Mouse (Mus musculus) heart, postnatal 10 days (tissue): ENCODE measurements at regions not wholly inside any gene's neighbourhood (a gene's known extent, or its start where the extent isn't known, plus 50 kb on each side); places are given as distances from the start of the nearest gene placed in this dataset.

Experiments used
- DNase-seq, 2 experiments: peaks; one replicate each; pipeline ENCODE4 v3.0.0; 2021
- intact Hi-C: fragments of 180-260 bp; cut with DNase I; formaldehyde crosslinking; loops from one replicate; pipeline ENCODE4 v1.15.1; 2025

GRCm38 (mm10) chr6:25471721-25472120 is 218.8 kb downstream of the Gpr37 start:
- intact Hi-C loops: no loop called here
- DNase-seq: no peak

- intact Hi-C loops: no loop called here
- DNase-seq: no peak
Observed at GRCm38 (mm10) chr6:25463011-25463410, 227.5 kb downstream of the Gpr37 start.

GRCm38 (mm10) chr6:25450451-25450850 is 240.1 kb downstream of the Gpr37 start:
- intact Hi-C loops: no loop called here
- no peak for DNase-seq

GRCm38 (mm10) chr6:25449968-25450367 is 240.6 kb downstream of the Gpr37 start:
- peak; percentile 5 to 6 for DNase-seq

GRCm38 (mm10) chr6:25445351-25445940 is 245.1 kb downstream of the Gpr37 start:
- no peak for DNase-seq
- intact Hi-C loops: no loop called here

More at GRCm38 (mm10) chr6:25449968-25450367, 240.6 kb downstream of the Gpr37 start:
- intact Hi-C loops: no loop called here

- DNase-seq: no peak
- intact Hi-C loops: no loop called here
Observed at GRCm38 (mm10) chr6:25444092-25444491, 246.4 kb downstream of the Gpr37 start.

GRCm38 (mm10) chr6:25443681-25444080 is 246.8 kb downstream of the Gpr37 start:
- intact Hi-C loops: no loop called here
- no peak for DNase-seq

DNA sequence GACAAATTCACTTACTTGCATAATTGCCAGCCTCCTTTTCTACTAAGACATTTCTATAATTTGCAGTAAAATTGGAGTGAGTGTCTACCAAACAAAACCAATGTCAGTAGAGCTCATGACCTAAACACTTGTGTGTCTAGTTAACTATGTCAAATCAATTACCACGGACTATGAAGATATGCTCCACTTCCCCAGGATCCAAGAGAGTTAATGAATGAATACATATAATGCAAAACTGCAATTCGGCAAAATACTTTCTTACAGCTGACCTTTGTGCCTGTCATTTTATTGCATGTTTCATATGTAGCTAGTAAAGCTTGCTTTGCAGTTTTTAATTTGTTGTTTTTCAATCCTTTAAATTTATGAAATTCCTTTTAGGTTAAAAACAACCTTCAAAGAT is 248.4 kb downstream of the Gpr37 start:
- intact Hi-C loops: no loop called here
- no peak for DNase-seq

- intact Hi-C loops: no loop called here
- no peak for DNase-seq
Observed at GRCm38 (mm10) chr6:25437875-25438274, 252.7 kb downstream of the Gpr37 start.

GRCm38 (mm10) chr6:25429047-25429446 is 261.5 kb downstream of the Gpr37 start:
- no peak for DNase-seq
- intact Hi-C loops: no loop called here

- DNase-seq: no peak
Observed at GRCm38 (mm10) chr6:25418820-25419219, 271.7 kb downstream of the Gpr37 start.

DNA sequence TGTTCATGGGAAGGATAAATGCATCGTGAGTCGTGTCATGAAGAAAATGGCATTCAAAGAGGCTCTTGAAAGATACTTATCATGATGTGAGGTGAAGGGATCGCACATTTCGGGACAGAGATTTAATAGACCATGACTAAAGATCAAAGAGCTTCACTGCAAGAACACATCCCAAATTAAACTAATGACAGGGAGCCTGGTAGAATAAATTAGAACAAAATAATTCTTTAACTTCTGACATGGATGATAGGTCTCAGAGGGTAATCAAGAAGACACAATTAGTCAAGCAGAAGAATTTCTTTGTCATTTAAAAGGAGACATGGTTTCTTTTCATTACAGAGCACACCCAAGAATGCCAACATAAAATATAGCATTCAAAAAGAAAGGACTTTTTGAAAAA is 300.7 kb downstream of the Gpr37 start:
- intact Hi-C loops: no loop called here
- no peak for DNase-seq

More at GRCm38 (mm10) chr6:25418820-25419219, 271.7 kb downstream of the Gpr37 start:
- intact Hi-C loops: no loop called here
